Mouse (Mus musculus): Measurements from ENCODE around the gene Pcbp3.

The Pcbp3 gene

DNA sequence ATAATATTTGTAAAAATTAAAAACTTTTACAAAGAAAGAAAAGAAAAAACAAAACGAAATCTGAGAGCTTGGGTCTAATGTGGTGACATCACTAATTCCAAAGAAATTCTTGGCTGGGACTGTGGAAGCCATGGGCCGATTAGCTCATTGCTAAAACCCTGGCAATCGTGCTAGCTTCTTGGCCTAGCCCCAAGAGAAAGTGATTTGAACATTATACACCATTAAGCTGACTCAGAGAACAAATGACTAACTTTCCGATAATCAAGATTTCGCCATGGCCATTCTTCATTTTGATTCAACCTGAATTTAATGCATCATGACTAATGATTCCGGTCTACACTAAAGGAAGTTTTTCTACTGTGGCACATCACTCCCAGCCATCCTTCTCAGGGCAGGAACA is 30.6 kb downstream of the Pcbp3 start:
- no peak for DNase-seq (ENCODE audit: low read depth, low spot score)

DNA sequence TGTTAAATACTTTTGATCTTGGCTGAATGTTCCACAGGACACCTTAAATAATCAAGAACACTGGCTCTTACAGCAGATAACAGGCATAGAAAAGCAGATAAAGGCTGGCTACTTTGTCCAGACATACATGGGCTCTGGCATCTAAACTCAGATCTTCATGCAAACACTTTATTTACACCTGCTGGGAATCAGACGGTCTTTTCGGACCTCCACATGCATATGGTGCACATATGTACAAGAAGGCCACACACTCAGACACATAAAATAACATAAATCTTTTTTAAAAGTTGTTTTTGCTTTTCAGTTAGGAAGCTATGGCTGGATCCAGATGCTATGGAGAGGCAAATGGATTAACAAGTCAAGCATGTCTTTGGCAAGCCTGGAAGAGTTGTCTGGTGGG is 37.2 kb downstream of the Pcbp3 start:
- DNase-seq (ENCODE audit: low read depth, low spot score): no peak

DNA sequence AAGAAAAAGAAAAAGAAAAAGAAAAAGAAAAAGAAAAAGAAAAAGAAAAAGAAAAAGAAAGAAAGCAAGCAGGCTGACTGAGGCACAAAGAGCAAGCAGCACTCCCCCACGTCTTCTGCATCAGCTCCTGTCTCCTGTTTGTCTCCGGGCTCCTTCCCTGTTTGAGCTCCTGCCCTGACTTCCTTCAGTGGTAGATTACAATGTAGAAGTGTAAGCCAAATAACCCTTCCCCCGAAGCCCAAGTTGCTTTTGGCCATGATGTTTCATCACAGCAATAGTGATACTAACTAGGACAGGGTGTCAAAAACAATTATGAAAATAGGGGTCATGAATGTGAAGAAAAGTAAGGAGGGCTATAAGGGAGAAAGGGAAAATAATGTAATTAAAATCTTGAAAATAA is 43.6 kb downstream of the Pcbp3 start:
- DNase-seq (ENCODE audit: low read depth, low spot score): no peak

DNA sequence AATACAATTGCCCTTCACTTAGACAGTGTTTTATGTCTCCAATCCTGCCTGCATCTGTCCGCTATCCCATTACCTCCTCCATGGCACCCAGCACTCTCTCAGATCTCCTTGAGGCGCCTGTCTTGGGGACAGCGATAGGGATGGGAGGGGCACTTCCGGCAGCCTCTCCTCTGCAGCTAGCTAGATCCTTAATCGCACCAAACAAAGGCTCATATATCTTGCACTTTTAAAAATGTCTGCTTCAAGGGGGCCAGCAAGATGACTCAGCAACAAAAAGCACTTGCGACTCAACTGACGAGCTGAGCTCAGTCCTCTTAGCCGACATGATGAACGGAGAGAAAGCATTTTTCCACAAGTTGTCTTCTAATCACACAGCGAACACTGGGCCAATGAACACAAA is 55.3 kb downstream of the Pcbp3 start:
- DNase-seq (ENCODE audit: low read depth, low spot score): no peak

DNA sequence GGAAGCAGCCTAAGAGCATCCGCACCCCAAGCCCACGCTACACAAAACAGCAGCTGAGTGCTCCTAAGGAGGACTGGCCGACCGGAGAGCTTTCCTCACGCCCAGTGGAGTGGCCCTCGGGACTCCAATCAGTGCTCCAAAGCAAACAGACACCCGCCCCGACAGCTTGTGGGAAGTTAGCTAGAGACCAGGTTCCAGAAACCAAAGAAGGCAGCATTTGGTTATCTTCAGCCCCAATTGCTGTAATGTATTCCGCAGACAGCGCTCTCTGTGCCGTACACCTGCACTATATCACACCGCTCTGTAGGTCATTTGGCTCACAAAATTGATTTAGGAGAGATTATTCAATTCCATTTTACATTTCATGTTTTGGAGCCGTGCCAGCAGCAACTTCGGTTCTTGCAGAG is 55.7 kb downstream of the Pcbp3 start:
- no peak for DNase-seq (ENCODE audit: low read depth, low spot score)

DNA sequence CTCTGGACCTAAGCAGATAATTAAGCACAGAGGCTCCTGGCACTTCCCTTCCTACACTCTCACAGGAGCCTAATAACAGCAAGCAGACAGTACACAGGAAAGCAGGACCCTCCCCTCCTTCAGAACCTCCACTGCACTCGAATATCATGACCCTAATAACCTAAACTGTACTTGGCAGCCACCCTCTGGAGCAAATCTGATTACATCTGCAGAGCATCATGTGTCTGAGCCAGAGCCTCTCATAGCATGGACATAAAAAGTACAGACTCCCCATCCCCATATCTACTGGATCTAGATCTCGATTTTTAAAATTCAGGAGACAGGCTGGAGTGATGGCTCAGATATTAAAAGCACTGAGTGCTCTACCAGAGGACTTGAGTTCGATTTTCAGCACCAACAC is 58.0 kb downstream of the Pcbp3 start:
- DNase-seq (ENCODE audit: low read depth, low spot score): no peak

DNA sequence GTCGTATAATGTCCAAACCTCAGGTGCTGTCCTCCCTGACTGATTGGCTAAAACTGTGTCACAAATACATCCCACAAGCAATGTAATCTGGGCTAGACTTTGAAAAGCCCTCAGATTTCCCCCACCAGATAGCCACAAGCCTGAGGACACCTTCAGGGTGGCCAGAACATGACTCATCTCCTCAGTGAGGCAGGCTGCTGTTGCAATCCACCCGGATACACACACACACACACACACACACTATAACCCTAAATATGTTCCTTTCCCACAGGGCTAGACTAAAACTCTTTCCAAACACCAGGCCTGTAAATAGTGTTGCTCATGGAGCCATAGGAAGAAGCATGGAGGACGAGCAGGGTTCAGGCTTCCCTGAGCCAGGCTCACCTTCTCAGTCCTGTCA is 58.6 kb downstream of the Pcbp3 start:
- DNase-seq (ENCODE audit: low read depth, low spot score): no peak

DNA sequence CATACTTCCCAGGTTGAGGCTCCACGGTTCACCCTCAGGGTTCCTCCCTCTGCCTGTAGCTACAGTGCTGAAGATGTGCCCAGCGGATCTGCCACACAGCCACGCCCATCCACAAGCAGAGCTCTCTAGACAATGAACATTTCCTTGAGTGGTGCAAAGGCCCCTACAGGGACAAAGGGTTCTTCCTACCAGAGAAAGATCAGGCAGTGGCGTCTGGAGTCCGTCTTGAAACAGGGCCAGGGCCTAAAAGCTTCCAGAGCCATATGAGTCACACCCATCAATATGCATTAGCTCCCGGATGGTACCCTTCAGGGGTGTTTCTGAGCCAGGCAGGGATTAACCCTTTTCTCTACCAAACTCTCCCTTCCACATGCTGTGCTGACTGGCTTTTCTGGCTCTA is 59.1 kb downstream of the Pcbp3 start:
- no peak for DNase-seq (ENCODE audit: low read depth, low spot score)

DNA sequence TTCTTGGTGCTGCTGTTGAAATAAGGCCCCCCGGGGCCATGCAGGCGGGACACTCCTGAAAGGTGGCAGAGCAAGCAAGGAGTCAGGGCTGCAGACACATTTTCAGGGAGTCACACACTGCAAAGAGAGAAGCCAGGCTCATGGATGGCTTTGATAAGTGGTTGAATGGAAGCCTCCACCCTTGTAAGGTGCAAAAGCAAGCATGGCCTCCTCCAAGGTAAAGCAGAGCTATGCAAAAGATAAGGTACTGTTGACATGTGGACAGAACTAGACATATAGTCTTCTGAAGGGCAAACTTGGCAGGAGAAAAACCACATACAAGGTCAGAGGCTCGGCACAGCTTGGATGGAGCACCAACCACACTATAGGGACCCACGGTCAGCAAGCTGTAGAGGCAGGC is 63.3 kb downstream of the Pcbp3 start:
- DNase-seq (ENCODE audit: low read depth, low spot score): no peak

DNA sequence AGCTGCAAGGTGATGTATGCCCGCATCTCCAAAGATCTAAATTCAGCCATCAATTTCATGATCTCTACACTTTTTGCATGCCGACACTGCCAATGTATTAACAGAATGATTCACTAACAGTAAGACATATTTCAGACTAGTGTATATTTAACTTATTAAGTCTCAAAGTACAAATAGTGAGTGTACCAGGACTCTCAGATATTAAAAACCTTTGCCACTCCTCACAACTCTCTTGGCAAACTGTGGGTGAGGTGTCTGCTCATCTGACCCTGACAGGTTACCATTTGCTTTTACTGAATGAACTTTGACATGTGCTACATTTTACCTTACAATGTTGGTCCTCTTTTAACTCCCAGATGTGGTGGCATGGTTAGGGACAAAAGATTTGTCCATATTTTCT is 70.2 kb downstream of the Pcbp3 start:
- DNase-seq (ENCODE audit: low read depth, low spot score): no peak

DNA sequence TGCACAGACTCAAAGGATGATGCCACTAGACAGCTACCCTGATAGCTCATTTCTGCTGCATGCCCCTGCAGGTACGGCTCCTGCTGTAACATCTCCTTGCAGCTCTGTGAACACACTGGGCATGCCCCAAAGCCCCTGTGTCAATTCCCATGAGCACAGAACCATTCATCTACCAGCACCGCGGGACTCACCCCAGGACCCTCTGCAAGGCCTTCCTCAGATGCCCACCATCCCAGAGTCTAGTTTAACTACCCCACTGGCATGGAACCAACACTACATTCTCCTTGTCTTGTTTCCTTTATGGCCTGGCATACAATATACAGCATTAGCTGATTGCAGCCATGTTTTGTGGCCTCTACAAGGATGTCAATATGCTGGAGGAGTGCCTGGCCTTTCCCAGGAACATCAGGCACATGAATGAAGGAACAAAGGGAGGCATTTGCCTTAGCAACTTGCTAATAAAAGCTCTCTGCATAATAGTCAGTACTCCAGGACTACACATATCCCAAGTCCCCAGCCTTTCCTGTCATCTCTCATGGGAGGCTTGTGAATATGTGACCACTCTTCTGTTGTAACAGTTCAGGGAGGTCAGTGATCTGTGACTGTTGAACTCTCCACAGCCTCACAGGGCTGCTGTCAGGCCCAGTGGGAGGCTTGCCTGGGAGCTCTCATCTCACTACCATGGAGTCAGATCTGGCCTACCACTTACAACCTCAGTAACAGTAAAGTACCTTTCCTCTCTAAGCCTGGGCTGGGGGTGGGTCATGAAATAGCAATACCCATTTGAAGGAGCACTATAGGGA is 78.0 kb downstream of the Pcbp3 start:
- no peak for DNase-seq (ENCODE audit: low read depth, low spot score)

DNA sequence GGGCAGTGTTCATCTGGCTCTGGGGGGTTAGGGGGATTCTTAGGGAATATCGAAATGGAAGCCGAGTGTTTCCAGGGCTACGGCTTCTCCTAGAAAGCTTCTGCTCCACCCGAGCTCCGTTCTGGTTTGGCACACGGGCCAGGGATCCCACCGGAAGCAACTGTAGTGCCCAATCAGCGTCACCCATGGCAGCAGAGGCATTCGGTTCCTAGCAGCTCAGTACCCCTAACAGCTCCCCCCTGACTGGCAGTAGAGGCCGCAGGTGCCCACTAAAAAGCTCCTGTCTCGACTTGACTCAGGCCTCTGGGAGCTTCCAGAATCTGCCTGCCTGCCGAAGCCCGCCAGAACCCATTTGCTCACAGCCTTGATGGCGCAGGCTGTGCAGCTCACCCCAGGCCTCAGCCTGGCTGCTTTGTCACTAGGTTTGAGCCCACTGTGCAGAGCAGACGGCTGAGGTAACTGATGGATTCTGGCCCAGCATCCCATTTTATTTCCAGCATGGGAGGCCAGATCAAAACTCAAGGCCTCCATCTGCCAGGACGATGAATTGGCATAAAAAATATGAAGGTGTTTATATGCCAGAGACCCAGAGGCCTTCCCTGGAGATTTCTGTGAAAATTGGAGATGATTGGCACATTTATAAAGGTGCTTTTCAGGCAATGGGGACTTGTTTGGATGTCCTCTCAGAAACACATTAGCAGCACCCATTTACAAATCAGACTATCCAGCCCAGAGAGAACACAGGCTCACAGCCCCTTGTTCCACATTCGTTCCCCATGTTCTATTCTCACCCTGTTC is 78.8 kb downstream of the Pcbp3 start:
- no peak for DNase-seq (ENCODE audit: low read depth, low spot score)

DNA sequence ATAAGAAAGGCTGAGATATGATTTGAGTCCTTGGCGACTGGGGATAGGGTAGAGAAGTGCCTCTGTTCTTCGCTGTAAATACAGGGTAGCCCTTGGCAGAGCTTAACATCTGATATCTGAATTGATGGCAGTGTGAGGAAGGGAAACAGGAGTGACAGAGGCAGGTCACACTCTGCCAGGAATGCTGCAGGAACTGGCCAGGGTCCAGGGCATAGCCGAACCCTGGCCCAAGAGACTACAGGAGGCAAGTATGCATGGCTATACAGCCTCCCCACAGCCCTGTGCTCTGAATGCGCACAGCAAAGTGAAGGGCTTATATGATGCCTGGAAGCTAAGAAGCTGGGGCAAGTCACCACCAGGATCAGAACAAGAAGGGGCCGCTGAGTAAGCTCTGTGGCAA is 79.8 kb downstream of the Pcbp3 start:
- no peak for DNase-seq (ENCODE audit: low read depth, low spot score)

DNA sequence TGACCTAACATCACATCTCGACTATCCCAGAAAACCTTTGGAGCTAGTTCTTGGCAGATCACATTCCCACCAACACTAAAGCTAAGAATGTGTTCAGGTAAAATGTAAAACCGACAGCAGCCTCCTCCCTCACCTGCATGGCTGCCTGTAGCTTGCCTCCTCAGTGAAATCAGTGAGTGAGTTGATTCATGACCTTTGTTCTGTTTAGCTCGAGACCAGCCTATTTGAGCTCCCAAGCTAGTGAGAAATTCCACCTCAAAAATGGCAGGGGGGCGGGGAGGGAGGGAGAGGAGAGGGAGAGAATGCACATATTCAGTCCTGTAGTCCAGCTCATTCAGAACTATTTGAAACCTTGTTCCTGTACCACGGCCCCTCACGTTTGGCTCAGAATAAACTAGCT is 86.4 kb downstream of the Pcbp3 start:
- DNase-seq (ENCODE audit: low read depth, low spot score): no peak

DNA sequence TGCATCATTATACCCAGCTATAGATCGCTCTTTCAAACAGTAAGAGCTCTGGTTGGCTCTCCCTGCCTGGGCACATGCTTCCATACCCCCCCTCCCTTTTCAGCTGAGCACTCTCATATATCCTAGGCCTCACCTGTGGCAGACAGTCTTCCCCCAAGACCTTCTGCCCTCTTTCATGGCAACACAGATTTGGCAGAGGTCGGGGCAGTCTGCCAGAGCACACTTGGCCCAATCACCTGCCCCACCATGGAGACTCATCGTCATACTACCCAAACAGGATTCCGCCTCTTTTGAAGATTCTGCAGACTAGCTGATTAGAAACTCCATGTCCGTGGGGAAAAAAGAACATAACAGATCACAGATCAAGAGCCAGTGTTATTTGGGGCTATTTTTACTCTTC is 86.8 kb downstream of the Pcbp3 start:
- no peak for DNase-seq (ENCODE audit: low read depth, low spot score)

DNA sequence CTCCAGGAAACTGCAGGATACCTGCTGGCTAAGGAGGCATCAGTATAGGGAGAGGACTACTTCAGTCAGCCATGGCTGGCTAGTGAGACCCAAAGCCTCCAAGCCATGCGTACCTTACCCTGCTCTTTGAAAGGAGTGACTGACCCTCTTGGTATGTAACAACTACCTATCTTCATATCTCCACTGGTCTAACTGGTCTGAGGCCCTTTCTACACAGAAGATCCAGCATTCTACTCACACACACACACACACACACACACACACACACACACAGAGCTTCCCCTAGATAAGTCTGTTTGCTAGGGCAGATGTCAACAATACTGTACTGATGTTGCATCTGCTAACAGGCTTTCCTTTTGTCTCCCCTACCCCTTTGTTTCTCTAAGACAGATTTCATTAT is 87.3 kb downstream of the Pcbp3 start:
- DNase-seq (ENCODE audit: low read depth, low spot score): no peak

DNA sequence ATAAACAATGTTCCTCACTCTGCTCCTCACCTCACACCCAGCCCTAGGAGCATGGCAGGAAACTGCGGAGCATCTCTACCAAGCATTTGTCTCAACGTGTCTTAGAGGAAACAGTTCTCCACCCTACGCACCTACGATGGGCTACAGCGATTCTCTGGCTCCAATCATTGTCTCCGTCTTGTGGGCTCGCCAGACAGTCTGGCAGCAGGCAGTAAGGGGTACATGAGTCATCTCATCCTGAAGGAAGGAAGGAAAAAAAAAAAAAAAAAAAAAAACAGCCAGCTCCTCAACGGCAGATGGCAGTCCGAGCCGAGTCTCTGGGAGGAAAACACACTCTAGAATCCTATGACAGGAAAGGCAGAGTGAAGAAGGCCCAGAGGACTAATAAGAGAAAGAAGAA is 87.7 kb downstream of the Pcbp3 start:
- no peak for DNase-seq (ENCODE audit: low read depth, low spot score)

DNA sequence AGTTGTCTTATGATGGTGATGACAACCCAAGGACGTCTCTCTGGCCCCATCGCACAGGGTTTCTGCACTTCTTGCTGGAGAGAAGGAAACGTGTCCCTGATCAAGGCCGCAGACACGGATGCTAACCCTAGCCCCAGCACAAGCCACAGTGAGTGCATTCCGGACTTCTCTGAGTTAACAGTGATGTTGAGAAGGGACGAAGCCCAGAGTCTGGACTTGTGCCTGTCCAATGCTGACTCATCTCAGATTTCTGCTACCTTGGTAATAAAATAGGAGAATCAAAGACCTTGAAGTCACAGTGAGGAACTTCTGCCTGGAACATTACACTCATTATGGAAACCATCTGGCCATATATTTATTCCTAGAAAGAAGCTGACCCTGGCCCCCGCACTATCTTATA is 89.0 kb downstream of the Pcbp3 start:
- DNase-seq (ENCODE audit: low read depth, low spot score): no peak

DNA sequence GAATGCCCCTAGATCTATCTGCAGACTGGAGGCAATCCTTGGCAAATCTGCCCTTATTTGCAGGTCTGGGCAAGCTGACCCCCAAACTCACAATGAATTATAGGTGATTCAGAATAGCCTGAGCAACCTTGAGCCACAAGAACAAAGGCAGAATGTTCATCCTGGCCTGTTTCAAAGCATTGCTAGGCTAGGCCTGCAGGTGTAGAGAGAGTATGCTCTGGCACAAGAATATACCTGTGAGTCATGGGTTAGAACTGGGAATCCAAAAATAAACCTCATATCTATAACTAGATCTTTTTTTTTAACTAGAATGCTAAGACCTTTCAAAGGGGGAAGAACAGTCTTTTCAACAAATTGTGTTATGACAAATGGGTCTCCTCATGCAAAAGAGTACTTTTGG is 95.8 kb downstream of the Pcbp3 start:
- DNase-seq (ENCODE audit: low read depth, low spot score): no peak

DNA sequence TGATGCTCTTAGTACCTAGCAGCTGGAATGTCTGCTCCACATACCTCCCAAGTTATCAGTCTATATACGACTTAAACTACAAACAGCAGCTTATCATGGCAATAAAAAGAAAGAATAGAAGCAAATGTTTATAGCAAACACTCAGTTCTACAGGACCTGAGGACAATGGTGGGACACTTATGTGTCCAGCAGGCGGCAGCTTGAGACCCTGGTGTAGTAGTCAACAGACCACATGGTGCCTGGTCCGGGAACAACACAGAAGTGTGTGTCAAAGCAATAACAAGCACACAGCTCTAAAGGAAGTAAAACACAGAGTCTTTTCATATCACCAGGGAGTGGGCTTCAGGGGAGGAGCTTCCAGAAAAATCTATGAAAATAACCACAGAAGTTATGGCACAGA is 100.7 kb downstream of the Pcbp3 start:
- no peak for DNase-seq (ENCODE audit: low read depth, low spot score)

DNA sequence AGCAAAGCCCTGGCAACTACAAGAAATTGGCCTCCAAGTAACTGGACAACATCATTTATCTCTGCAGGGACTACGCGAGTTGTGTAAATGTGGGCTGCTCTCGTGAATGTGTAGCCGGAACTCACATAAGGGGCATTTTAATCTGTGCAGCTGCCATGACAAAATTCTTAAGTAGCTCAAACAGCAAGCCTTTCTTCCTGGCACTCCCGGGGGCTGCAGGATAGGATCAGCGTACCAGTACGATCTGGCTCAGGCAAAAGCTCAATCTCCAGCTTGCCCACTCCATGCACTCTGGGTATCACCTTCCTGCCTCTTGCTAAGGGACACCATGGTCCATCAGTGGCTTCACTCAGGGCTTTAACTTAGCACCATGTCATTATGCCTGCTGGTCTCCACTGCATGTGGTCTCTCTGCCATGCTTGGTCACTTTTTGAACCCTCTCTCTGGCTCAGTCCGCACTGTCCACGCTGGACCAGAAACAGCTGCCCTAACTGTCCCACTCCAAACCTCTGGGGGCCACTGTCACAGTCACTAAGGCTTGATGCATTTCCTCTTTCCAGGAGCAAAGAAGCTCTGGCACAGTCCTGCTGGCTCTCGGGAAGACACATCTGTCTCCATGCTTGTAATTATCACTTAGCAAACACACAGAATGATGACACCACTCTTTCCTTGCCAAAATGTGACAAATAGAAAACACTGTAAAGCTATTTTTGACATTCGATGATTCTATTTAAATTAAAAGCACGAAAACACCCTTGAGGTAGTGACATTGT is 102.1 kb downstream of the Pcbp3 start:
- no peak for DNase-seq (ENCODE audit: low read depth, low spot score)

DNA sequence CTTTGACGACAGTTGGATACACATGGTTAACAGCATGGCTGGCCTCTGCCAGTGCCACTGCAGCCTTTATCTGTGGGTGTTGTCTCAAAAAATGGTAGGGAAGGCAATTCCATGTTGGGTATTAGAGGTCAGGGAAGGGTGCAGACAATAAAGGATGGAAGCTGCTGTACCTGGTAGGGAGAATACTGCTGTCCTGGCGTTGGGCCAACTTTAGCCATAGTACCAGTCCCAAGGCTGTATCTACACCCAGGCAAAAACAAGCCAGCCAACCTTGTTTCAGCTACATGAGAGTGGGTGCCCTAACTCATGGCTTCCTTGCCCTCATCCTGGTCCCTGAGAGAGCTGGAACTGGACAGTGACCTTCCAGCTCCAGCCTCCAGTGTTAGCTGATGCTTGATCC is 103.8 kb downstream of the Pcbp3 start:
- DNase-seq (ENCODE audit: low read depth, low spot score): no peak

DNA sequence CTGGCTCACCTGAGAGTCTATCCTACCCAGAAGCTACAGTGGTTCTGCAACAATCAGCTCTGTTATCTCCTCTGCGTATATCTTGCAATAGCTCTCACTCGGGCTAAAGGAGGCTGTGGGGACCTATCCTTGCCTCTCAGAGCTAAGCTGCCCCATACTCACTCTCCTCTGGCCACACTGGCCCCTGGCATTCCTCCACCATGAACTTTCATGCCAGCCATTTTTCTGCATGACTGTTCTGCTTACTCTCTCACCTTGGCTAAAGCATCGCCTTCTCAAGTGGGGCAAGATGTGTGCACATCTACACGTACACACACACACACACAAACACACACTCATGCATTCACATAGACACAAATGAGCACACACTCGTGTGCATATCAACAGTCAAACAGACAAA is 115.2 kb downstream of the Pcbp3 start:
- DNase-seq (ENCODE audit: low read depth, low spot score): no peak

All from WW6 (cell line).